Mouse (Mus musculus): ENCODE measurements at regions not wholly inside any gene's neighbourhood (a gene's known extent, or its start where the extent isn't known, plus 50 kb on each side); places are given as distances from the start of the nearest gene placed in this dataset.

- H3K27ac ChIP-seq: no peak overlapping the region
These were observed 237.5 kb downstream of the Uaca start for GRCm38 (mm10) chr9:61031699-61032447.

GRCm38 (mm10) chr9:61032448-61033433 lies 238.4 kb downstream of the Uaca start:
- 48% methylated on average over 23 of the region's 23 CpGs for WGBS
- DNase-seq (ENCODE audit: low spot score) (peak; percentile 71), ATAC-seq (ENCODE audit: low FRiP score) (no peak)
- no peaks in the 10 kb centered on the region for H3K36me3 ChIP-seq (replicated peaks; ENCODE audit: control insufficient read depth, insufficient read depth)
- peak overlapping the region; percentile 62 for H3K27ac ChIP-seq
- peaks cover 35% of the 10 kb centered on the region for H3K4me1 ChIP-seq (replicated peaks; ENCODE audit: control insufficient read depth, insufficient read depth, low read length)
- no peaks in the 10 kb centered on the region for H3K9me3 ChIP-seq (ENCODE audit: control insufficient read depth, low read length)
- H3K27me3 ChIP-seq (ENCODE audit: control insufficient read depth, insufficient read depth, low read length): no peaks in the 10 kb centered on the region
- no peak overlapping the region for H3K9ac ChIP-seq
- no peak overlapping the region; the same call in 1 of the 2 replicates for H3K4me2 ChIP-seq (replicated peaks)
- H3K4me3 ChIP-seq (replicated peaks; ENCODE audit: low read length): no peak overlapping the region

More at GRCm38 (mm10) chr9:61031699-61032447, 237.5 kb downstream of the Uaca start:
- H3K36me3 ChIP-seq (replicated peaks; ENCODE audit: control insufficient read depth, insufficient read depth): no peaks in the 10 kb centered on the region
- no peak overlapping the region for H3K4me3 ChIP-seq (replicated peaks; ENCODE audit: low read length)
- no peaks in the 10 kb centered on the region for H3K27me3 ChIP-seq (ENCODE audit: control insufficient read depth, insufficient read depth, low read length)
- no peaks in the 10 kb centered on the region for H3K9me3 ChIP-seq (ENCODE audit: control insufficient read depth, low read length)
- peaks cover 35% of the 10 kb centered on the region for H3K4me1 ChIP-seq (replicated peaks; ENCODE audit: control insufficient read depth, insufficient read depth, low read length)
- H3K4me2 ChIP-seq (replicated peaks): no peak overlapping the region
- ATAC-seq (ENCODE audit: low FRiP score): peak; percentile 47; the same call in 1 of the 2 replicates
- no peak overlapping the region for H3K9ac ChIP-seq
- WGBS: 66% methylated on average over 26 of the region's 26 CpGs
- DNase-seq (ENCODE audit: low spot score): no peak

- H3K9me3 ChIP-seq (ENCODE audit: control insufficient read depth, low read length): no peaks in the 10 kb centered on the region
- H3K9ac ChIP-seq: no peak overlapping the region
- ATAC-seq (ENCODE audit: low FRiP score) (no peak), DNase-seq (ENCODE audit: low spot score) (no peak)
- 59% methylated on average over 9 of the region's 9 CpGs for WGBS
- H3K4me3 ChIP-seq (replicated peaks; ENCODE audit: low read length): no peak overlapping the region
- no peaks in the 10 kb centered on the region for H3K27me3 ChIP-seq (ENCODE audit: control insufficient read depth, insufficient read depth, low read length)
- no peak overlapping the region for H3K4me2 ChIP-seq (replicated peaks)
- H3K4me1 ChIP-seq (replicated peaks; ENCODE audit: control insufficient read depth, insufficient read depth, low read length): peaks cover 32% of the 10 kb centered on the region
- H3K27ac ChIP-seq: no peak overlapping the region
- no peaks in the 10 kb centered on the region for H3K36me3 ChIP-seq (replicated peaks; ENCODE audit: control insufficient read depth, insufficient read depth)
These were observed 239.3 kb downstream of the Uaca start for GRCm38 (mm10) chr9:61033593-61033992.

- no peak overlapping the region for H3K4me3 ChIP-seq (replicated peaks; ENCODE audit: low read length)
- WGBS: 35% methylated on average over 2 of the region's 2 CpGs
- H3K4me2 ChIP-seq (replicated peaks): no peak overlapping the region
- no peaks in the 10 kb centered on the region for H3K36me3 ChIP-seq (replicated peaks; ENCODE audit: control insufficient read depth, insufficient read depth)
- DNase-seq (ENCODE audit: low spot score): no peak
- H3K9ac ChIP-seq: no peak overlapping the region
- H3K27ac ChIP-seq: no peak overlapping the region
- H3K9me3 ChIP-seq (ENCODE audit: control insufficient read depth, low read length): no peaks in the 10 kb centered on the region
- no peaks in the 10 kb centered on the region for H3K27me3 ChIP-seq (ENCODE audit: control insufficient read depth, insufficient read depth, low read length)
- H3K4me1 ChIP-seq (replicated peaks; ENCODE audit: control insufficient read depth, insufficient read depth, low read length): peaks cover 9% of the 10 kb centered on the region
- ATAC-seq (ENCODE audit: low FRiP score): no peak
These were observed 247.7 kb downstream of the Uaca start for GRCm38 (mm10) chr9:61042063-61042462.

GRCm38 (mm10) chr9:61044983-61045382 lies 250.6 kb downstream of the Uaca start:
- no peak for ATAC-seq (ENCODE audit: low FRiP score)
- Histone ChIP-seq H3K9ac (no peak overlapping the region), H3K4me3 (replicated peaks; ENCODE audit: low read length) (no peak overlapping the region), H3K36me3 (replicated peaks; ENCODE audit: control insufficient read depth, insufficient read depth) (no peaks in the 10 kb centered on the region), H3K4me1 (replicated peaks; ENCODE audit: control insufficient read depth, insufficient read depth, low read length) (0 out of 2 replicates have a peak, but pooled peaks cover 5% of the 10 kb centered on the region), H3K27me3 (ENCODE audit: control insufficient read depth, insufficient read depth, low read length) (no peaks in the 10 kb centered on the region), H3K4me2 (replicated peaks) (no peak overlapping the region), H3K27ac (no peak overlapping the region), H3K9me3 (ENCODE audit: control insufficient read depth, low read length) (no peaks in the 10 kb centered on the region)
- WGBS: 82% methylated on average over 14 of the region's 14 CpGs
- no peak for DNase-seq (ENCODE audit: low spot score)

- Histone ChIP-seq H3K4me1 (replicated peaks; ENCODE audit: control insufficient read depth, insufficient read depth, low read length) (0 out of 2 replicates have a peak, but pooled peaks cover 5% of the 10 kb centered on the region), H3K36me3 (replicated peaks; ENCODE audit: control insufficient read depth, insufficient read depth) (no peaks in the 10 kb centered on the region), H3K9me3 (ENCODE audit: control insufficient read depth, low read length) (no peaks in the 10 kb centered on the region), H3K4me2 (replicated peaks) (no peak overlapping the region), H3K27ac (no peak overlapping the region), H3K9ac (no peak overlapping the region), H3K27me3 (ENCODE audit: control insufficient read depth, insufficient read depth, low read length) (no peaks in the 10 kb centered on the region), H3K4me3 (replicated peaks; ENCODE audit: low read length) (no peak overlapping the region)
- ATAC-seq (ENCODE audit: low FRiP score) (no peak), DNase-seq (ENCODE audit: low spot score) (peak; percentile 71)
- WGBS: 17% methylated on average over 7 of the region's 7 CpGs
These were observed 252.2 kb downstream of the Uaca start for GRCm38 (mm10) chr9:61046517-61046916.

- no peaks in the 10 kb centered on the region for H3K36me3 ChIP-seq (replicated peaks; ENCODE audit: control insufficient read depth, insufficient read depth)
- no peaks in the 10 kb centered on the region for H3K27me3 ChIP-seq (ENCODE audit: control insufficient read depth, insufficient read depth, low read length)
- no peak overlapping the region for H3K4me2 ChIP-seq (replicated peaks)
- H3K4me1 ChIP-seq (replicated peaks; ENCODE audit: control insufficient read depth, insufficient read depth, low read length): 0 out of 2 replicates have a peak, but pooled peaks cover 5% of the 10 kb centered on the region
- no peaks in the 10 kb centered on the region for H3K9me3 ChIP-seq (ENCODE audit: control insufficient read depth, low read length)
- no peak overlapping the region for H3K4me3 ChIP-seq (replicated peaks; ENCODE audit: low read length)
- DNase-seq (ENCODE audit: low spot score) (no peak), ATAC-seq (ENCODE audit: low FRiP score) (no peak)
- 77% methylated on average over 11 of the region's 11 CpGs for WGBS
- H3K9ac ChIP-seq: no peak overlapping the region
- H3K27ac ChIP-seq: no peak overlapping the region
These were observed 252.9 kb downstream of the Uaca start for GRCm38 (mm10) chr9:61047289-61047688.

- ATAC-seq (ENCODE audit: low FRiP score) (no peak), DNase-seq (ENCODE audit: low spot score) (no peak)
- no peaks in the 10 kb centered on the region for H3K36me3 ChIP-seq (replicated peaks; ENCODE audit: control insufficient read depth, insufficient read depth)
- H3K9me3 ChIP-seq (ENCODE audit: control insufficient read depth, low read length): no peaks in the 10 kb centered on the region
- H3K27ac ChIP-seq: no peak overlapping the region
- H3K4me2 ChIP-seq (replicated peaks): no peak overlapping the region
- H3K4me1 ChIP-seq (replicated peaks; ENCODE audit: control insufficient read depth, insufficient read depth, low read length): 0 out of 2 replicates have a peak, but pooled peaks cover 5% of the 10 kb centered on the region
- H3K4me3 ChIP-seq (replicated peaks; ENCODE audit: low read length): no peak overlapping the region
- no peaks in the 10 kb centered on the region for H3K27me3 ChIP-seq (ENCODE audit: control insufficient read depth, insufficient read depth, low read length)
- WGBS: 59% methylated on average over 15 of the region's 15 CpGs
- H3K9ac ChIP-seq: no peak overlapping the region
These were observed 254.2 kb downstream of the Uaca start for GRCm38 (mm10) chr9:61048576-61048975.

GRCm38 (mm10) chr9:61052621-61053020 lies 258.3 kb downstream of the Uaca start:
- no peak overlapping the region for H3K27ac ChIP-seq
- 87% methylated on average over 12 of the region's 12 CpGs for WGBS
- no peak overlapping the region for H3K9ac ChIP-seq
- ATAC-seq (ENCODE audit: low FRiP score) (no peak), DNase-seq (ENCODE audit: low spot score) (no peak)
- H3K4me1 ChIP-seq (replicated peaks; ENCODE audit: control insufficient read depth, insufficient read depth, low read length): peaks cover 20% of the 10 kb centered on the region; the same call in 1 of the 2 replicates
- peaks cover 6% of the 10 kb centered on the region; the same call in 1 of the 2 replicates for H3K27me3 ChIP-seq (ENCODE audit: control insufficient read depth, insufficient read depth, low read length)
- H3K9me3 ChIP-seq (ENCODE audit: control insufficient read depth, low read length): no peaks in the 10 kb centered on the region
- no peak overlapping the region for H3K4me2 ChIP-seq (replicated peaks)
- no peak overlapping the region for H3K4me3 ChIP-seq (replicated peaks; ENCODE audit: low read length)
- no peaks in the 10 kb centered on the region for H3K36me3 ChIP-seq (replicated peaks; ENCODE audit: control insufficient read depth, insufficient read depth)
